Mouse (Mus musculus) cortical plate, adult 2 months (tissue): Measurements from ENCODE around the gene Scn8a. TPM values are rescaled to one million over a fixed set of nuclear protein-coding genes. Genes with fewer than 3 reads are reported as not detected.

ENCODE experiments used
- H3K27ac ChIP-seq: fragments of 200-500 bp; 2 replicates; pipeline ENCODE4 v1.5.1; 2012; ENCODE audit warnings: low read length, control low read depth, inconsistent platforms; ENCODE audit not compliant: insufficient read depth
- H3K4me1 ChIP-seq: fragments of 200-500 bp; 2 replicates; pipeline ENCODE4 v1.6.1; 2011; ENCODE audit warnings: low read length; ENCODE audit not compliant: control insufficient read depth, insufficient read depth
- H3K4me3 ChIP-seq: fragments of 200-500 bp; 2 replicates; pipeline ENCODE4 v1.5.1; 2011; ENCODE audit warnings: mild to moderate bottlenecking, low read length, control low read depth; ENCODE audit not compliant: insufficient read depth
- CTCF ChIP-seq: fragments of 200-500 bp; IDR thresholded peaks from 2 replicates; pipeline ENCODE4 v1.5.1; 2011; ENCODE audit warnings: mild to moderate bottlenecking, control low read depth, low read length; ENCODE audit not compliant: insufficient read depth; ENCODE audit errors: extremely low read depth
- POLR2A ChIP-seq: fragments of 200-500 bp; IDR thresholded peaks from 2 replicates; pipeline ENCODE4 v1.6.1; 2011; ENCODE audit warnings: mild to moderate bottlenecking, low read length, control low read depth; ENCODE audit not compliant: insufficient read depth; ENCODE audit errors: extremely low read depth
- polyA plus RNA-seq: library from polyadenylated mRNA; depleted of rRNA; stranded (reverse); fragments of >200 nt; gene quantifications from 2 replicates; pipeline ENCODE4 v1.2.3, GENCODE M21; 2012

The Scn8a gene
- polyA plus RNA-seq, 1 experiment: 111 TPM

GRCm38 (mm10) chr15:100908817-100909216, 39.2 kb downstream of the Scn8a start:
- H3K4me1 ChIP-seq: peaks cover 17% of the 10 kb centered on the region
- no peak overlapping the region for H3K27ac ChIP-seq
- TF ChIP-seq CTCF (no peak), POLR2A (no peak)
- H3K4me3 ChIP-seq: no peak overlapping the region

- TF ChIP-seq POLR2A: no peak
- no peak for TF ChIP-seq CTCF
- Histone ChIP-seq H3K4me3 (no peak overlapping the region), H3K27ac (peak overlapping the region; percentile 17; the same call in 1 of the 2 replicates), H3K4me1 (peaks cover 17% of the 10 kb centered on the region)
Measured at GRCm38 (mm10) chr15:100909734-100910163, 40.1 kb downstream of the Scn8a start.

GRCm38 (mm10) chr15:100910381-100910841, 40.8 kb downstream of the Scn8a start:
- H3K4me3 ChIP-seq: no peak overlapping the region
- peaks cover 17% of the 10 kb centered on the region for H3K4me1 ChIP-seq
- TF ChIP-seq CTCF (no peak), POLR2A (no peak)
- 0 out of 2 replicates have a peak overlapping the region, but pooled peaks have one; percentile 17 for H3K27ac ChIP-seq

DNA sequence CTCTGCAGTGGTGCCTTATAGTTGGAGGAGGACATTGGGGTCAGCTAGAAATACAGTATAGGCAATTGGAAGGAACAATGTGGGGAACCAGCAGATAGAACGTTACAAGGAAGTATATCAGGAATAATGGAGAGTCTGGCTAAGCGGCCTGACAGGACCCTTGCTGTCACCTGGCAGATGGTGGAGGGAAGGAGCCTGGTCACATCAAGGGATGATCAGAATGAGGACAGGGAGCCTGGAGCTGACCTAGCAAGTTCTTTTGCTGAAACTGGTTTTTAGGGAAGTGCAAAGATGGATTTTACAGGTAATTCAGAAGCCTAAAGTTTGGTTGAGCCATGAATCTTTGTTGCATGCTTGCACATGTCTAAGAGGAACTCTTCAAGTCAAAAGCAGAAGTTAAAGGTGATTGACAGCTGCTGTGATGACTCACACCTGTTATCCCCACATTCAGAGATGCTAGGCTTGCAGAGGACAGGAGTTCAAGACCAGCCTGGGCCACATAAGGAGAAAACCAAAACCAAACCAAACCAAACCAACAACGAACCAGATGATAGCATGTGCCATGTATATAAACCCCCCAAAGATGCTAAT, 43.1 kb downstream of the Scn8a start:
- peaks cover 19% of the 10 kb centered on the region for H3K4me1 ChIP-seq
- no peak overlapping the region for H3K27ac ChIP-seq
- no peak overlapping the region for H3K4me3 ChIP-seq
- TF ChIP-seq CTCF (no peak), POLR2A (no peak)

- no peak overlapping the region for H3K4me3 ChIP-seq
- TF ChIP-seq POLR2A (no peak), CTCF (peak; percentile 20)
- H3K4me1 ChIP-seq: peaks cover 19% of the 10 kb centered on the region
- no peak overlapping the region for H3K27ac ChIP-seq
Measured at GRCm38 (mm10) chr15:100914734-100915242, 45.1 kb downstream of the Scn8a start.

GRCm38 (mm10) chr15:100918046-100918445, 48.4 kb downstream of the Scn8a start:
- H3K27ac ChIP-seq: no peak overlapping the region
- H3K4me1 ChIP-seq: peaks cover 12% of the 10 kb centered on the region
- no peak overlapping the region for H3K4me3 ChIP-seq
- TF ChIP-seq CTCF (no peak), POLR2A (no peak)

DNA sequence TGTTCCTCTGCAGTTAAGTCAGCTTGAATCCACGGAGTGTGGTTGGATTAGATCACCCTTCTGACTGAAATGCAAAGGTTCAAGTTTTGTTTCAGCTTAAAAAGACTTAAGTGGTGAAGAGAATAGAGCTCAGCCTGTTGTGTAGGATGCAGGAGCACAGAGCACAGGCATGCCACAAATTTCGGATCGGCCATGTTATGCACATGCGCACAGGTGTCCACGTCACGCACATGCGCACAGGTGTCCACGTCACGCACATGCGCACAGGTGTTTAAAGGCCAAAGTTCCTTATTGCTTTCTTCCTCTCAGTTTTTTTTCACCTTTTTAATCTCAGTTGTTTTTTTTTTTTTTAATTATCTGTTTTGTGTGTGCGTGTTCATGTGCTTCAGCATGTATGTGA, 52.6 kb downstream of the Scn8a start:
- TF ChIP-seq POLR2A: no peak
- TF ChIP-seq CTCF: no peak
- no peak overlapping the region for H3K27ac ChIP-seq

GRCm38 (mm10) chr15:100923476-100923875, 53.8 kb downstream of the Scn8a start:
- TF ChIP-seq POLR2A (0 out of 2 replicates have a peak, but pooled peaks have one; percentile 4), CTCF (no peak)
- Histone ChIP-seq H3K27ac (peak overlapping the region; percentile 73), H3K4me3 (no peak overlapping the region), H3K4me1 (peaks cover 7% of the 10 kb centered on the region)

More for the DNA sequence above, 52.6 kb downstream of the Scn8a start:
- H3K4me3 ChIP-seq: no peak overlapping the region
- peaks cover 12% of the 10 kb centered on the region for H3K4me1 ChIP-seq

DNA sequence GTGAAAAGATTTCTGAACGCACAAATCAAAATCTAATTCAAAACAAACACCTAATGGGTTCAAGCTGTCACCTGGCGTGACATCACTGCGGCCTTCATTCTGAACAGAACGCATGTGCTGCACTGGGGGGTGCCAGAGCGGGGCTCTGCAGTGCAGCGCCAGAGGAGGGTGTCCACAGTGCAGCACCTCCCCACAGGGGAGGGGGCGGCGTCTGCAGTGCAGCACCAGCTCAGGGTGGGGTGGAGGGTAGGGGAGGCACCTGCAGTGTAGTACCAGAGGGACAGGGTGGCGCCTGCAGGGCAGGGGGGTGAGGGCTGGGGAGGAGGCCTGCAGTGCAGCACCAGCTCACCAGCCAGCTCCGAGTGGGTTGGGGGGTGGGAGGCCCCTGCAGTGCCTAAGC, 55.3 kb downstream of the Scn8a start:
- no peak overlapping the region for H3K27ac ChIP-seq
- TF ChIP-seq POLR2A: no peak
- TF ChIP-seq CTCF: no peak
- H3K4me1 ChIP-seq: peaks cover 7% of the 10 kb centered on the region
- H3K4me3 ChIP-seq: no peak overlapping the region

GRCm38 (mm10) chr15:100930477-100930876, 60.8 kb downstream of the Scn8a start:
- Histone ChIP-seq H3K27ac (no peak overlapping the region), H3K4me3 (no peak overlapping the region), H3K4me1 (peaks cover 4% of the 10 kb centered on the region; the same call in 1 of the 2 replicates)
- TF ChIP-seq POLR2A (no peak), CTCF (no peak)
